Mouse (Mus musculus) kidney, postnatal 0 days (tissue): Measurements from ENCODE around the gene Gsk3b. TPM values are rescaled to one million over a fixed set of nuclear protein-coding genes. Genes with fewer than 3 reads are reported as not detected.

ENCODE experiments used
- ATAC-seq: fragments of 200-750 bp; cut with Nextera tagmentation; replicated peaks from 2 replicates; pipeline ENCODE4 v1.8.0; 2017; ENCODE audit warnings: low read depth, moderate number of reproducible peaks, moderate TSS enrichment, moderate library complexity; ENCODE audit not compliant: low FRiP score
- DNase-seq: peaks from one replicate; pipeline ENCODE4 v3.0.0-alpha.2; 2016; ENCODE audit warnings: low spot score
- H3K27ac ChIP-seq: fragments of 300-500 bp; sonication (generic); 2 replicates; pipeline ENCODE4 v1.5.1; 2014; ENCODE audit warnings: mild to moderate bottlenecking
- H3K27me3 ChIP-seq: fragments of 300-500 bp; sonication (generic); 2 replicates; pipeline ENCODE4 v1.6.1; 2014; ENCODE audit warnings: low read length, mixed read lengths; ENCODE audit not compliant: insufficient read depth
- H3K36me3 ChIP-seq: fragments of 300-500 bp; sonication (generic); 2 replicates; pipeline ENCODE4 v1.6.1; 2014; ENCODE audit warnings: low read length, mixed read lengths; ENCODE audit not compliant: insufficient read depth
- H3K4me1 ChIP-seq: fragments of 300-500 bp; sonication (generic); replicated peaks from 2 replicates; pipeline ENCODE4 v1.6.1; 2014; ENCODE audit warnings: antibody characterized with exemption, low read length, mixed read lengths; ENCODE audit not compliant: insufficient read depth
- H3K4me2 ChIP-seq: fragments of 300-500 bp; sonication (generic); 2 replicates; pipeline ENCODE4 v1.6.1; 2014; ENCODE audit warnings: mild to moderate bottlenecking, low read length, moderate library complexity, mixed read lengths
- H3K4me3 ChIP-seq: fragments of 300-500 bp; sonication (generic); replicated peaks from 2 replicates; pipeline ENCODE4 v1.5.1; 2014; ENCODE audit warnings: low read depth, low read length
- H3K9ac ChIP-seq: fragments of 300-500 bp; sonication (generic); 2 replicates; pipeline ENCODE4 v1.6.1; 2014; ENCODE audit warnings: low read depth, low read length
- H3K9me3 ChIP-seq: fragments of 300-500 bp; sonication (generic); replicated peaks from 2 replicates; pipeline ENCODE4 v1.6.1; 2016; ENCODE audit warnings: low read length, inconsistent platforms, mixed read lengths
- CTCF ChIP-seq: IDR thresholded peaks from 2 replicates; pipeline ENCODE4 v1.5.1; 2016; ENCODE audit warnings: antibody characterized with exemption, low read depth, mild to moderate bottlenecking, moderate library complexity
- WGBS: fragments of 180-500 bp; shearing (Covaris S2); extraction: QIAGEN DNeasy Blood & Tissue Kit; methylation state at CpG from one replicate; pipeline ENCODE4 v1.1.7; 2014; 5-methylcytosine and 5-hydroxymethylcytosine counted together
- polyA plus RNA-seq: library from polyadenylated mRNA; unstranded; fragments of >200 nt; fragmentation: Nextera tagmentation; extraction: Ambion mirVana; gene quantifications from 2 replicates; pipeline ENCODE4 v1.2.1, GENCODE M21; 2015

Gsk3b gene
- polyA plus RNA-seq, 1 experiment from 2014 or later: 43.8 TPM

DNA sequence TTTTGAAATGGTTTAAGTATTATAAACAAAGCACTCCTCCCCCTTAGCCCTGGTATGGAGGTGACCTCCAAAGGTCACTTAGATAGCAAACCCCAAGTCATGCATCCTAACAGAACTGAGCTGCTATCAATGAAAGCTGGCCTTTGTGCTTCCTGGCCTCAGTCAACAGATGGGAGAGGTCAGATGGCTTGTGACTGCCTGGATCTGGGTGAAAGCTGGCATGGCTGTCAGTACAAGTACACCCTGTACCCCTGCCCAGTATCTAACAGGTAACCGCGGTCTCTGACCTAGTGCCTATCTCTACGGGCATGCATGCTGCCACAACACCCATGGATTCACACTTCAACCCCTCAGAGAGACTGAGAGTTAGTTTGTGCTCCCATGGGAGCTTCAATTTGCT, 199.0 kb downstream of the Gsk3b start:
- Histone ChIP-seq H3K4me2 (no peak overlapping the region), H3K36me3 (no peaks in the 10 kb centered on the region), H3K4me3 (no peak overlapping the region), H3K4me1 (peaks cover 6% of the 10 kb centered on the region; the same call in 1 of the 2 replicates), H3K27ac (no peak overlapping the region), H3K9me3 (no peaks in the 10 kb centered on the region), H3K27me3 (no peaks in the 10 kb centered on the region), H3K9ac (no peak overlapping the region)
- WGBS: 89% methylated on average over 3 of the region's 3 CpGs
- no peak for TF ChIP-seq CTCF
- DNase-seq (no peak), ATAC-seq (no peak)

DNA sequence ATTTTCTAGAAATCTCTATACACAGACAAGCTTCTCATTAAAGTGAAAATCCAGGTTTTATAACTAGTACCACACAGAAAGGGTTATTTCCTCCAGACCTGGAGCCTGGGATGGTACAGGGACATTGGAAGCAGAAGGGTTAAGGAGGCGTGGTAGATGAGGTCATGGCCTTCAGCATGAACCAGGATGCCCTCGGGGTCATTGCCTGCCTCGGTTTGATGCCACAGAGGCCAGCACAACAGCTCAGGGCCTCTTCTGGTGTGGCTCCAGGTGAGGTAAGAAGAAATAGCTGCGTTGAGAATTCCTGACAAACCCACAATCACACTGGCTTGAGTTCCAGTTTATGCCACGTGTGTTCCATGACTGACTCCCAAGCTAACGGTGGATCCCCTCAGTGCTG, 200.1 kb downstream of the Gsk3b start:
- Histone ChIP-seq H3K36me3 (no peaks in the 10 kb centered on the region), H3K4me1 (peaks cover 6% of the 10 kb centered on the region; the same call in 1 of the 2 replicates), H3K9me3 (no peaks in the 10 kb centered on the region), H3K9ac (no peak overlapping the region), H3K27me3 (no peaks in the 10 kb centered on the region), H3K4me3 (no peak overlapping the region), H3K27ac (no peak overlapping the region), H3K4me2 (no peak overlapping the region)
- 0 out of 2 replicates have a peak, but pooled peaks have one; percentile 60 for ATAC-seq
- WGBS: 17% methylated on average over 6 of the region's 6 CpGs
- no peak for TF ChIP-seq CTCF
- DNase-seq: no peak

DNA sequence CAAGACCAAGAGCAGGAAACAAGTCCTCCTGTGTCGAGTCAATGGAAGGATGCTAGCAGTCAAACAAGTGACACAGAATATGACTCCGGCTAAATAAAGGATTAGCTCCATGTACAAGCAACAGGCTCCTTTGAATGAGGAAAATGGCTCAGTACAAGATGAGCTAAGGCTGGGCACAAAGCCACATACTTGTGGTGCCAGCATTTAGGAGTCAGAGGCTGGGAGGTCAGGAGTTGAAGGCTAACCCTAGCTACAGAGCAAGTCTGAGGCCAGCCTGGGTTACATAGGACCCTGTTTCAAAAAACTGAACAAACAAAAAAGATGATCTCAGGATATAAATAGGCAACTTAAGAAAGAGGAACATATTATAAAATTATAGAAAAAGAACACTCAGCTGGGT, 201.3 kb downstream of the Gsk3b start:
- Histone ChIP-seq H3K4me2 (no peak overlapping the region), H3K9me3 (no peaks in the 10 kb centered on the region), H3K9ac (no peak overlapping the region), H3K4me1 (peaks cover 6% of the 10 kb centered on the region; the same call in 1 of the 2 replicates), H3K27ac (no peak overlapping the region), H3K36me3 (no peaks in the 10 kb centered on the region), H3K4me3 (no peak overlapping the region), H3K27me3 (no peaks in the 10 kb centered on the region)
- 74% methylated on average over 2 of the region's 2 CpGs for WGBS
- TF ChIP-seq CTCF: no peak
- ATAC-seq (no peak), DNase-seq (no peak)

DNA sequence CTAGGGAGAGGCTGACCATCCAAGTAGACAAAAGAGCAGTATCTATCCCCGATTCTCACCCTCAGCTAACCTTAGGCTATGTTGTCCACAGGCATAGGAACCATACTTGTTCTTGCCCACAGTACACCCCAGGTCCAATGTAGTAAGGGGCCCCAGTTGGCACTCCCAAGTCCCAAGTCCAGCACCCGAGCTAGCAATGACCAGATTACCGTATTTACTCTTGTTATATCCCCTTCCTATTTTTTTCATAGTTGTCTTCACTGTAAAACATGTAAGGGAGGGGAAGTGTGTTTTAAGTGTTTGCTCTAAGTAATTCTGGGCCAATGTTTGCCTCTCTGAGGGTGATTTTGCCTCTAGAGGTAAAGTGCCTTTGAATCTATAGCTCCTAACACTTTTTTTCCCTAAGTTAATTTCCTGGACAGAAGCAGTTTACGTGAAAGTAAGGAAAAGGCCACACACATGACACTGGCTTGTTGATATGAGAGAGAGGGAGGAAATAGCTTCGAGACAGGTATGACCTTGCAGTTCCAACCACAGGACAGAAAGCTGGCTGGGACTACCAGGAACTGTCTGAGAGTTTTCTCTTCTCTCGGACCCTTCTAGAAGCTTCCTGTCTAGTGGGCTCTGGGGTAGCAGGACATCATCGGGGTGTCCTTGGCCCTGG, 206.0 kb downstream of the Gsk3b start, which contains the start of gene Nr1i2:
TSS of gene Nr1i2 (minus strand) at position 140 of the 664 bp plus-strand sequence.
- H3K27ac ChIP-seq: peak within 1 kb of the TSS; percentile 19; the same call in 1 of the 2 replicates
- H3K4me3 ChIP-seq: no peak within 1 kb of the TSS
- no peaks in the 10 kb centered on the region for H3K9me3 ChIP-seq
- no peak within 1 kb of the TSS for H3K9ac ChIP-seq
- no peaks in the 10 kb centered on the region for H3K27me3 ChIP-seq
- no peaks in the 10 kb centered on the region for H3K4me1 ChIP-seq
- DNase-seq: no peak
- ATAC-seq: peak; percentile 71; the same call in 1 of the 2 replicates
- H3K36me3 ChIP-seq: no peaks in the 10 kb centered on the region
- no peak for TF ChIP-seq CTCF
- no peak within 1 kb of the TSS for H3K4me2 ChIP-seq
- WGBS: 50% methylated on average over 7 of the region's 7 CpGs

DNA sequence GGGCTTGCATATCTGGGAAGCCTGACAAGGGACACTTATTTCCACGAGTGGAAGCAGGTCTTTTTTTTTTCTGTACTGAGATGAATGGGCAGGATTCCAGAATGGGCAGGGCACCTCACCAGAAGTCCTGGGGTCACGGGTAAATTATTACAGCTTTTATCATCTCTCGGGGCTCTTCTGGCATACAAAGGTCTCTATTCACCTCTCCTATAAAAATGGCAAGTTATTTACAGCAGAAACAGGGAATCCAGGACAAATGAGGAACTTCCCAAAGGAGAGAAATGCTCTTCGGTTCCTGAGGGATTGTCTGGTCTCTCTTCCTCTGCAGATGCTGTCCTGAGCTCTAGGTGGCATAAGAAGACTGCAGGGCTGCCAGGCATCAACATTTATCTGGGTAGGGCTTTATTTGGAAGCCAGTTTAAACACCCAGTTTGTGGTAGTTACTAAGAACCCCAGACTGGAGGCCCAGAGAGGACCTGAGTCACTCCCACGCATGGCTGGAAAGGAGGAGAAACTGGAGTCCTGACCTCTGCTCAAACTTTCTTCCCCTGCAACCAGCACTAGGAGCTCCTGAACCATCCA, 206.6 kb downstream of the Gsk3b start:
- ATAC-seq (no peak), DNase-seq (peak; percentile 74)
- Histone ChIP-seq H3K27ac (peak overlapping the region; percentile 19; the same call in 1 of the 2 replicates), H3K9ac (no peak overlapping the region), H3K36me3 (no peaks in the 10 kb centered on the region), H3K9me3 (no peaks in the 10 kb centered on the region), H3K27me3 (no peaks in the 10 kb centered on the region), H3K4me1 (no peaks in the 10 kb centered on the region), H3K4me3 (no peak overlapping the region), H3K4me2 (no peak overlapping the region)
- TF ChIP-seq CTCF: peak; percentile 66
- 22% methylated on average over 5 of the region's 5 CpGs for WGBS

Other genes starting within 250 kb of the Gsk3b start
- gene Gm36028, start 227.9 kb upstream of the Gsk3b start, polyA plus RNA-seq: 1.9 and 2.8 TPM in 2 replicates
- 54.1 and 58.8 TPM in 2 replicates for gene Lrrc58, start 220.6 kb upstream of the Gsk3b start, polyA plus RNA-seq
- 0.55 and 0.59 TPM in 2 replicates for gene Gpr156, start 172.5 kb upstream of the Gsk3b start, polyA plus RNA-seq
- gene Nr1i2, start 205.8 kb downstream of the Gsk3b start, polyA plus RNA-seq: 0.26 and 0.45 TPM in 2 replicates